Mouse (Mus musculus) megakaryocyte, embryonic 14.5 days (primary cell): ENCODE results near the gene Tap1. TPM values are rescaled to one million over a fixed set of nuclear protein-coding genes. Genes with fewer than 3 reads are reported as not detected.
A peak's percentile ranks its signal among the peaks of the same experiment; 100 is the strongest.

Source experiments
- H3K27me3 ChIP-seq: replicated peaks from 2 replicates; pipeline ENCODE3; 2012; ENCODE audit warnings: inconsistent platforms
- H3K36me3 ChIP-seq: replicated peaks from 2 replicates; pipeline ENCODE3; 2012; ENCODE audit warnings: low read length, inconsistent platforms, mixed read lengths
- H3K4me1 ChIP-seq: 2 replicates; pipeline ENCODE4 v1.6.1; 2012; ENCODE audit warnings: inconsistent platforms
- H3K4me3 ChIP-seq: replicated peaks from 2 replicates; pipeline ENCODE3; 2012; ENCODE audit warnings: moderate library complexity, mild to moderate bottlenecking, inconsistent platforms
- H3K9me3 ChIP-seq: 2 replicates; pipeline ENCODE4 v1.6.1; 2012; ENCODE audit warnings: inconsistent platforms
- FLI1 ChIP-seq: IDR thresholded peaks from 2 replicates; pipeline ENCODE4 v1.6.1; 2012; ENCODE audit warnings: low read length, inconsistent platforms, mixed read lengths
- GATA1 ChIP-seq: IDR thresholded peaks from 3 replicates; pipeline ENCODE4 v1.6.1; 2012; ENCODE audit warnings: mixed read lengths, low read length, inconsistent platforms, borderline replicate concordance
- polyA plus RNA-seq: library from polyadenylated mRNA; stranded (reverse); fragments of >175 nt; gene quantifications from 2 replicates; pipeline ENCODE4 v1.2.3, GENCODE M21; 2012; ENCODE audit warnings: low replicate concordance; ENCODE audit not compliant: insufficient read depth

Tap1 gene
- polyA plus RNA-seq, 1 experiment, result 27.1 TPM

DNA sequence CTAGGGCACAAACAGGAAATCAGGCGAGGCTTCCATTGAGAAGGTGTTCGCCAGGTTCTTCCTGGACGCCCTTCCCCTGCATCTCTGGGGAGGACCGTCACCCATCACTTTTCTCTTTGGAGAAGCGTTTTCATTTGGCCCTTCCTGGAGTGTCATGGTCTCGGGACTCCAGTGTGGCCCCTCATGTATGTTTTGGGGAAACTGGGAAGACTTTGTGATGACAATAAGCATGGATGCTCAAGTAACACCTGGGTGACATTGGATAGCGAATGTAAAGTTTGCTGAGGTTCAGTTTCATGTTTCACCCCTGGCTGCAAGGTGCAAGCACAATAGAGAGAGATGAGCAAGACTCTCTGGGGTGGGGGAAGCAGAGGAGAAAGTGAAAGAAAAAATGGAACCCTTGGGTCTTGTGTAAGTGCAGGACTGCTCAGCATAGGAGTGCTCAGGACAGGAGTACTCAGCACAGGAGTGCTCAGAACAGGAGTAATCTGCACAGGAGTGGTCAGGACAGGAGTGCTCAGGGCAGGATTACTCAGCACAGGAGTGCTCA, 14.2 kb downstream of the Tap1 start:
- H3K4me1 ChIP-seq, result peaks cover 76% of the 10 kb centered on the region
- TF ChIP-seq FLI1, result no peak
- H3K36me3 ChIP-seq, result peaks cover 34% of the 10 kb centered on the region
- peaks cover 4% of the 10 kb centered on the region for H3K27me3 ChIP-seq
- no peaks in the 10 kb centered on the region for H3K9me3 ChIP-seq
- no peak overlapping the region for H3K4me3 ChIP-seq

GRCm38 (mm10) chr17:34202760-34203442, 15.5 kb downstream of the Tap1 start:
- Histone ChIP-seq H3K36me3 (peaks cover 37% of the 10 kb centered on the region), H3K27me3 (peaks cover 4% of the 10 kb centered on the region), H3K4me1 (peaks cover 74% of the 10 kb centered on the region), H3K9me3 (no peaks in the 10 kb centered on the region), H3K4me3 (peak overlapping the region; percentile 18)
- TF ChIP-seq GATA1 (no peak), FLI1 (no peak)

DNA sequence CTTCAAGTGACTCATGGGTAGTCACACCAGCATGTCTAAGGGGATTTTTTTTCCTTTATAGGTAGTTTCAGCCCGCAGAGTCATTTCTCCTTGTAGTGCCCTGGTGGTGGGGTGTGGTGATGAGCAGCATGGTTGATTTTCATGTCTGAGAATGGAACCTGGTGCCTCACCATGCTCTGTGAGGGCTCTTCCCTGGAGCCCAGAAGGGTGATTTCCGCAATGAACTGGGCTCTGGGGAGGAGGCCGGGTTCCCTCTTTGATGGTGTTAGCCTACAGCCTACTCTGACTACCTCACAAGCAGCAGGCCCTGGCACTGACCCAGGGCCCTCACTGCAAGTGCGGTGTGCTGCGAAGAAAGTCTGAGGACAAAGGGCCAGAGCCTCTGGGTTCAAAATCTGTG, 16.1 kb downstream of the Tap1 start, which contains the start of gene Tap2:
Gene Tap2, plus strand, starts transcription at position 84 of the 400 bp plus-strand sequence.
- Histone ChIP-seq H3K4me3 (peak within 1 kb of the TSS; percentile 99), H3K27me3 (peaks cover 4% of the 10 kb centered on the region), H3K4me1 (peaks cover 77% of the 10 kb centered on the region), H3K9me3 (no peaks in the 10 kb centered on the region), H3K36me3 (peaks cover 40% of the 10 kb centered on the region)
- TF ChIP-seq FLI1 (no peak), GATA1 (no peak)

DNA sequence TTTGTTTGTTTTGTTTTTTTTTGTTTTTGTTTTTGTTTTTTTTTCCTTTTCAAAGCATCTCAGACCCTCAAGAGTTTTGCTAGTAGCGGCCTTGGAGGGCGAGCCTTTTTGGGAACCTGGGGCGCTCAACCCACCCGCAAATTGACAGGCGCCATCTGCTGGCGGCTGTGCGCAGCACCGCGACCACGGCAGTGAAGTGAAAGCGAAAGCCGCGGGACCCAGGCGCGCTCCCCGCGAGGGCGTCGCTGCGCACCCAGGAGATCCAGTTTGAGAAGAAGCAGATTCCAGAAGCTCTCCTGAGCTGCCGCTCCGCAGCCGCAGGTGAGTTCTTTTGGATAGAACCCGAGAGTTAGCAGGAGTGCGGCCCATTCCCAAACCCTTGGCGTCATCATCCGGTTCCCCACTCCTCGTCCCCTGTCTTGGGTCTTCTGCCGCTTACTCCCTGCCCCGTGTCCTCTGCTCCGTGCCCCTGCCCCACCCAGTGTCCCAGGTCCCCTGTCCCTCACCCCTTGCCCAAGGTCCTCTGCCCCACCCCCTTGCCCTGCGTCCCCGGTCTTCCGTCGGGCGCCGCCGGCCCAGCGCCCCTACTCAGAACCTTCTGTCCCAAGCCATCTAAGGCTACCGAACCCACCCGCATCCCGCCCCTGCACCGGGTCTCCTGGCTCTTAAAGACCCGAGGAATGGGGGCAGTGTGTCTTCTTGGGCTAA, 17.1 kb downstream of the Tap1 start:
- no peak for TF ChIP-seq FLI1
- TF ChIP-seq GATA1, result no peak
- Histone ChIP-seq H3K27me3 (peaks cover 4% of the 10 kb centered on the region), H3K4me3 (peak overlapping the region; percentile 99), H3K36me3 (peaks cover 50% of the 10 kb centered on the region), H3K9me3 (no peaks in the 10 kb centered on the region), H3K4me1 (peaks cover 77% of the 10 kb centered on the region)

- H3K9me3 ChIP-seq, result 0 out of 2 replicates have a peak, but pooled peaks cover 4% of the 10 kb centered on the region
- peaks cover 81% of the 10 kb centered on the region for H3K4me1 ChIP-seq
- no peak for TF ChIP-seq FLI1
- TF ChIP-seq GATA1, result no peak
- peaks cover 53% of the 10 kb centered on the region for H3K36me3 ChIP-seq
- H3K27me3 ChIP-seq, result peaks cover 4% of the 10 kb centered on the region
- H3K4me3 ChIP-seq, result peak overlapping the region; percentile 99
These were observed 17.8 kb downstream of the Tap1 start for GRCm38 (mm10) chr17:34205021-34205745.

DNA sequence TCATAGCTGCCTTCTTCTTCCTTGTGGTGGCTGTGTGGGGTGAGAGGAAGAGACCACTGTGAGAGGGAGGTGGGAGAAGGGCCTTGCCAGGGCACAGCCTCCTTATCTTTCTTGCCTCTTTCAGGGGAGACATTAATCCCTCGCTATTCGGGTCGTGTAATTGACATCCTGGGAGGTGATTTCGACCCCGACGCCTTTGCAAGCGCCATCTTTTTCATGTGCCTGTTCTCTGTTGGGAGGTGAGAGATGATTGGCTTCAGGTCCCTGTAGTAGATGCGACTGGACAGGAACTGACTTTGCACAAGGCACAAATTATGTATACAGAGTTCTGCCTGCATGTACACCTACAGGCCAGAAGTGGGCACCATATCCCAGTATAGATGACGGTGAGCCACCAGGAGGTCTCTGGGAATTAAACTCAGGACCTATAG, 18.4 kb downstream of the Tap1 start:
- H3K36me3 ChIP-seq, result peaks cover 49% of the 10 kb centered on the region
- TF ChIP-seq GATA1, result no peak
- no peak for TF ChIP-seq FLI1
- H3K4me3 ChIP-seq, result peak overlapping the region; percentile 99
- peaks cover 85% of the 10 kb centered on the region for H3K4me1 ChIP-seq
- 0 out of 2 replicates have a peak, but pooled peaks cover 4% of the 10 kb centered on the region for H3K9me3 ChIP-seq
- peaks cover 4% of the 10 kb centered on the region for H3K27me3 ChIP-seq

DNA sequence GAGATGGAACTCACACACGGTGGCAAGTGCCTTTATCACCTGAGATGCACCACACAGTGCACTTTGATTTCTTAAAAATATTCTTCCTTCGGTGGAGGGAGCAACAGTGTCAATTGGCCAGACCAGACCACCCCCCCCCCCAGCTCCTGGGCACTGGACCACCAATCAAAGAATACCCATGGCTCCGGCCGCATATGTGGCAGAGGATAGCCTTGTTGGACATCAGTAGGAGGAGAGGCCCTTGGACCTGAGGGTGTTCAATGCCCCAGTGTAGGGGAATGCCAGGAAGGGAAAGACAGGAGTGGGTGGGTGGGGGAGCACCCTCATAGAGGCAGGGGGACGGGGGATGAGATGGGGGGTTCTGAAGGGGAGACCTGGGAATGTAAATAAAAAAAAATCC, 19.4 kb downstream of the Tap1 start:
- peaks cover 46% of the 10 kb centered on the region for H3K36me3 ChIP-seq
- TF ChIP-seq FLI1 (no peak), GATA1 (no peak)
- peaks cover 85% of the 10 kb centered on the region for H3K4me1 ChIP-seq
- H3K27me3 ChIP-seq, result peaks cover 4% of the 10 kb centered on the region
- 0 out of 2 replicates have a peak, but pooled peaks cover 4% of the 10 kb centered on the region for H3K9me3 ChIP-seq
- peak overlapping the region; percentile 59 for H3K4me3 ChIP-seq

DNA sequence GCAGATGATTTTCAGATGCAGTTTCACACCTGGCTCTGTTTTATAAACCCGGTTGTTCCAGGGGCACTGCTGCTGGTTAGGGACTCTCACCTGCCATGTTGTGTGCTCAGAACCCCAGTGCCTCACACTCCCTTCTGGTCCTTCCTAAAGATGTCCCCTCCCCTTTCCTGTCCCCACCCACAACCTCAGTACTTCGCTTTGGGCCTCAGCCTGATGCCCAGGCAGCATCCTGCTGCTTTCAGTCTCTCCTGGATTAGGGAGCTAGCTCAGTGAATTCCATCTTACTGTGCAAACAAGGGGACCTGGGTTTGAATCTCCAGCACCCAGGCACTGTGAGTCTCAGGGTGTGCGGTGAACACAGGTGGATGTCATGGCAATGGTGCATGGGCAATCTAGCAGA, 20.1 kb downstream of the Tap1 start:
- Histone ChIP-seq H3K27me3 (peaks cover 4% of the 10 kb centered on the region), H3K36me3 (peaks cover 52% of the 10 kb centered on the region), H3K9me3 (0 out of 2 replicates have a peak, but pooled peaks cover 4% of the 10 kb centered on the region), H3K4me3 (peak overlapping the region; percentile 23), H3K4me1 (peaks cover 88% of the 10 kb centered on the region)
- TF ChIP-seq FLI1 (no peak), GATA1 (no peak)

- Histone ChIP-seq H3K27me3 (peaks cover 2% of the 10 kb centered on the region), H3K4me3 (peak overlapping the region; percentile 81), H3K36me3 (peaks cover 56% of the 10 kb centered on the region), H3K9me3 (0 out of 2 replicates have a peak, but pooled peaks cover 4% of the 10 kb centered on the region), H3K4me1 (peaks cover 88% of the 10 kb centered on the region)
- TF ChIP-seq GATA1 (no peak), FLI1 (no peak)
These were observed 20.5 kb downstream of the Tap1 start for GRCm38 (mm10) chr17:34207866-34208265.
